Mouse (Mus musculus) embryonic facial prominence, embryonic 15.5 days (tissue): ENCODE measurements around the gene Msi1. TPM values are rescaled to one million over a fixed set of nuclear protein-coding genes. Genes with fewer than 3 reads are reported as not detected.
"Not testable (repeated sequence)": the region's sequence is repeated elsewhere in the genome, so short reads cannot be mapped to it uniquely, and the experiment has no call there.

Experiments
- ATAC-seq: fragments of 200-750 bp; cut with Nextera tagmentation; 2 replicates; pipeline ENCODE4 v1.8.0; 2017; ENCODE audit warnings: low read depth, moderate TSS enrichment; ENCODE audit not compliant: insufficient number of reproducible peaks, low FRiP score, low TSS enrichment
- H3K27ac ChIP-seq: fragments of 300-500 bp; sonication (generic); replicated peaks from 2 replicates; pipeline ENCODE4 v1.5.1; 2015; ENCODE audit warnings: mild to moderate bottlenecking, inconsistent platforms
- H3K27me3 ChIP-seq: fragments of 300-500 bp; sonication (generic); 2 replicates; pipeline ENCODE4 v1.6.1; 2015; ENCODE audit warnings: inconsistent platforms
- H3K36me3 ChIP-seq: fragments of 300-500 bp; sonication (generic); 2 replicates; pipeline ENCODE4 v1.6.1; 2015; ENCODE audit warnings: mild to moderate bottlenecking, inconsistent platforms
- H3K4me1 ChIP-seq: fragments of 300-500 bp; sonication (generic); 2 replicates; pipeline ENCODE4 v1.6.1; 2015; ENCODE audit warnings: inconsistent platforms
- H3K4me2 ChIP-seq: fragments of 300-500 bp; sonication (generic); replicated peaks from 2 replicates; pipeline ENCODE4 v1.6.1; 2015; ENCODE audit warnings: mild to moderate bottlenecking, inconsistent platforms
- H3K4me3 ChIP-seq: fragments of 300-500 bp; sonication (generic); replicated peaks from 2 replicates; pipeline ENCODE4 v1.5.1; 2015; ENCODE audit warnings: mild to moderate bottlenecking, inconsistent platforms
- H3K9ac ChIP-seq: fragments of 300-500 bp; sonication (generic); 2 replicates; pipeline ENCODE4 v1.6.1; 2015; ENCODE audit warnings: inconsistent platforms
- H3K9me3 ChIP-seq: fragments of 300-500 bp; sonication (generic); replicated peaks from 2 replicates; pipeline ENCODE4 v1.6.1; 2016; ENCODE audit warnings: inconsistent platforms
- WGBS: fragments of 180-500 bp; shearing (Covaris S2); methylation state at CpG from one replicate; pipeline ENCODE4 v1.1.7; 2015; 5-methylcytosine and 5-hydroxymethylcytosine counted together
- polyA plus RNA-seq: library from polyadenylated mRNA; unstranded; fragments of >200 nt; fragmentation: Nextera tagmentation; extraction: Ambion mirVana; gene quantifications from 2 replicates; pipeline ENCODE4 v1.2.1, GENCODE M21; 2015

Gene Msi1
- polyA plus RNA-seq, 1 experiment from 2014 or later, result 19.1 TPM

- 13% methylated on average over 5 of the region's 5 CpGs for WGBS
- Histone ChIP-seq H3K4me3 (no peak overlapping the region), H3K9me3 (no peaks in the 10 kb centered on the region), H3K4me1 (peaks cover 42% of the 10 kb centered on the region), H3K9ac (no peak overlapping the region), H3K27me3 (no peaks in the 10 kb centered on the region), H3K27ac (peak overlapping the region; percentile 87), H3K4me2 (peak overlapping the region; percentile 3; the same call in 1 of the 2 replicates), H3K36me3 (no peaks in the 10 kb centered on the region)
- ATAC-seq, result no peak
Measured at GRCm38 (mm10) chr5:115493441-115493840, 64.0 kb downstream of the Msi1 start.

GRCm38 (mm10) chr5:115495618-115496017 is 66.2 kb downstream of the Msi1 start:
- H3K4me2 ChIP-seq, H3K4me3 ChIP-seq, ATAC-seq, H3K9ac ChIP-seq, H3K27ac ChIP-seq, H3K9me3 ChIP-seq, H3K27me3 ChIP-seq, H3K36me3 ChIP-seq: not testable (repeated sequence)
- 84% methylated on average over 3 of the region's 3 CpGs for WGBS
- peaks cover 36% of the 10 kb centered on the region for H3K4me1 ChIP-seq

GRCm38 (mm10) chr5:115497033-115497432 is 67.6 kb downstream of the Msi1 start:
- Histone ChIP-seq H3K27ac (no peak overlapping the region), H3K4me2 (no peak overlapping the region), H3K4me1 (peaks cover 22% of the 10 kb centered on the region), H3K4me3 (no peak overlapping the region), H3K27me3 (no peaks in the 10 kb centered on the region), H3K36me3 (no peaks in the 10 kb centered on the region), H3K9me3 (0 out of 2 replicates have a peak, but pooled peaks cover 2% of the 10 kb centered on the region), H3K9ac (no peak overlapping the region)
- WGBS, result 81% methylated on average over 7 of the region's 7 CpGs
- no peak for ATAC-seq

GRCm38 (mm10) chr5:115498307-115499240 is 69.2 kb downstream of the Msi1 start:
- no peak for ATAC-seq
- H3K27ac ChIP-seq, result no peak overlapping the region

DNA sequence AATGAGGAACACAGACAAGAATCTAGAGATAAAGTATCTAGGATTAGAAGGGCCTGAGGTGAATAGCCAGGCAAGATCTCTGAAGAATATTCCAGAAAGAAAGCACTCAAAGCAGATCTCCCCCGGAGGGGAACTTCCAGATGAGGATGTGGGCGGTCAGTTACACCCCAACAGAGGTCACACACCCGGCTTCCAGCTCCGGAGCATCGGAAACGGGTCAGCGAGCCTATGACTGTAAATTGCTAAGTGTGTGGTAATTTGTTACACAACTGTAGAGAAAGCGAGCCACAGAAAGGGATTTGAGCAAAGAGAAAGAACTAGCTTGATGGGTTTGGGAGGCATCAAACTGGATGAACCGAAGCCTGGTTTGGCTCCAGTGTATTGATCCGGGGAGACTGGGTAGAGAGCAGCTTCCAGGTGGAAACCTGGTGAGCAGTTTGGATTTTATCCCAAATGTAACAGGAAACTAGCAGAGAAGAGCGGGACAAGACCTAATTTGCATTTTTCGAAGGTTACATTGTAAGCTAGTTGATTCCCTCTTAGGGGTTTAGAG is 71.1 kb downstream of the Msi1 start:
- H3K27ac ChIP-seq, result no peak overlapping the region
- H3K4me3 ChIP-seq, result no peak overlapping the region
- H3K4me1 ChIP-seq, result 0 out of 2 replicates have a peak, but pooled peaks cover 3% of the 10 kb centered on the region
- H3K27me3 ChIP-seq, result no peaks in the 10 kb centered on the region
- H3K36me3 ChIP-seq, result no peaks in the 10 kb centered on the region
- 0 out of 2 replicates have a peak, but pooled peaks cover 2% of the 10 kb centered on the region for H3K9me3 ChIP-seq
- H3K4me2 ChIP-seq, result no peak overlapping the region
- no peak overlapping the region for H3K9ac ChIP-seq
- no peak for ATAC-seq
- WGBS, result 68% methylated on average over 12 of the region's 12 CpGs

More at GRCm38 (mm10) chr5:115498307-115499240, 69.2 kb downstream of the Msi1 start:
- H3K36me3 ChIP-seq, result no peaks in the 10 kb centered on the region
- H3K27me3 ChIP-seq, result no peaks in the 10 kb centered on the region
- H3K9me3 ChIP-seq, result 0 out of 2 replicates have a peak, but pooled peaks cover 2% of the 10 kb centered on the region
- peaks cover 13% of the 10 kb centered on the region; the same call in 1 of the 2 replicates for H3K4me1 ChIP-seq
- no peak overlapping the region for H3K4me3 ChIP-seq
- H3K4me2 ChIP-seq, result no peak overlapping the region
- WGBS, result 48% methylated on average over 9 of the region's 9 CpGs
- no peak overlapping the region for H3K9ac ChIP-seq

DNA sequence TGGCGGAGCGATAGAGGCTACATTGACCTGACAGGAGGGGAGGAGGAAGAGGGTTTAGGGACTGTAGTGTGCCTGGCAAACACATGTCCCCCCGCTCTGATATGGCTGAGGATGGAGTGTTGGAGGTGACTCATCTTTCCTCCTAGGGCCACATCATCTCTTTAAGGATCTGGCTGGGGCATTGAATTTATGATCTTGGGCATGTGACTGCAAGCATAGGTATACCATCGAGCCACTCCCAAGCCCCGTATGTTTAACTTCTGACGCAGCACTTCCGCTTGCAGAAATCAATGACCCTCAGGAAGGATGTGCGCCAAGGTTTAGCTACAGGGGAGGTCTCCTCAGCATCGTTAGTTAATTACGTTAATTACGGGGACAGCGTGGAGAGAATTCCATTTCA is 73.6 kb downstream of the Msi1 start:
- Histone ChIP-seq H3K4me1 (peaks cover 15% of the 10 kb centered on the region), H3K4me2 (no peak overlapping the region), H3K4me3 (no peak overlapping the region), H3K9ac (no peak overlapping the region), H3K27me3 (no peaks in the 10 kb centered on the region), H3K9me3 (0 out of 2 replicates have a peak, but pooled peaks cover 2% of the 10 kb centered on the region), H3K27ac (no peak overlapping the region), H3K36me3 (no peaks in the 10 kb centered on the region)
- WGBS, result 38% methylated on average over 12 of the region's 12 CpGs
- no peak for ATAC-seq

Other genes with a start within 250 kb of the Msi1 start
- 2.6 and 3.0 TPM in 2 replicates for gene Cabp1, start 235.2 kb upstream of the Msi1 start, polyA plus RNA-seq
- gene Pop5, start 193.8 kb upstream of the Msi1 start, polyA plus RNA-seq, result 90.1 and 92.0 TPM in 2 replicates
- 158 and 170 TPM in 2 replicates for gene Rnf10, start 156.7 kb upstream of the Msi1 start, polyA plus RNA-seq
- gene Coq5, start 149.9 kb upstream of the Msi1 start, polyA plus RNA-seq, result 37.3 and 37.6 TPM in 2 replicates
- gene Dynll1, start 128.6 kb upstream of the Msi1 start, polyA plus RNA-seq, result 1,800 and 1,802 TPM in 2 replicates
- gene Srsf9, start 102.4 kb upstream of the Msi1 start, polyA plus RNA-seq, result 263 and 264 TPM in 2 replicates
- 28.7 and 33.9 TPM in 2 replicates for gene Gatc, start 88.4 kb upstream of the Msi1 start, polyA plus RNA-seq
- gene Triap1, start 88.4 kb upstream of the Msi1 start, polyA plus RNA-seq, result 56.4 and 66.2 TPM in 2 replicates
- 850 and 892 TPM in 2 replicates for gene Cox6a1, start 80.6 kb upstream of the Msi1 start, polyA plus RNA-seq
- gene Pla2g1b, start 36.7 kb downstream of the Msi1 start, polyA plus RNA-seq, result not detected in 2 replicates
- gene Sirt4, start 55.1 kb downstream of the Msi1 start, polyA plus RNA-seq, result 29.2 and 32.8 TPM in 2 replicates
- 51.5 and 52.8 TPM in 2 replicates for gene Pxn, start 77.1 kb downstream of the Msi1 start, polyA plus RNA-seq
- 1,780 and 1,815 TPM in 2 replicates for gene Rplp0, start 129.9 kb downstream of the Msi1 start, polyA plus RNA-seq
- gene Gcn1l1, start 135.7 kb downstream of the Msi1 start, polyA plus RNA-seq, result 36.2 and 36.4 TPM in 2 replicates
- gene Rab35, start 202.3 kb downstream of the Msi1 start, polyA plus RNA-seq, result 17.6 and 17.8 TPM in 2 replicates